Mouse (Mus musculus) G1E (cell line): Measurements from ENCODE around the gene Camkk2.

ENCODE experiments used
- CTCF ChIP-seq: IDR thresholded peaks from 2 replicates; pipeline ENCODE4 v1.5.1; 2012; ENCODE audit warnings: low read depth, low read length, inconsistent platforms, mixed read lengths
- GATA1 ChIP-seq: IDR thresholded peaks from 2 replicates; pipeline ENCODE4 v1.6.1; 2012; ENCODE audit warnings: borderline replicate concordance, low read length, inconsistent platforms, mixed read lengths

GRCm38 (mm10) chr5:122767283-122767682, 11.9 kb downstream of the Camkk2 start:
- TF ChIP-seq CTCF (no peak), GATA1 (no peak)
